Mouse (Mus musculus) MN1 (cell line): ENCODE data around the gene Msi2.
A peak's percentile ranks its signal among the peaks of the same experiment; 100 is the strongest.

ENCODE experiments used
- DNase-seq: peaks from one replicate; pipeline ENCODE4 v3.0.0-alpha.2; 2016; ENCODE audit warnings: low spot score

Msi2 gene

DNA sequence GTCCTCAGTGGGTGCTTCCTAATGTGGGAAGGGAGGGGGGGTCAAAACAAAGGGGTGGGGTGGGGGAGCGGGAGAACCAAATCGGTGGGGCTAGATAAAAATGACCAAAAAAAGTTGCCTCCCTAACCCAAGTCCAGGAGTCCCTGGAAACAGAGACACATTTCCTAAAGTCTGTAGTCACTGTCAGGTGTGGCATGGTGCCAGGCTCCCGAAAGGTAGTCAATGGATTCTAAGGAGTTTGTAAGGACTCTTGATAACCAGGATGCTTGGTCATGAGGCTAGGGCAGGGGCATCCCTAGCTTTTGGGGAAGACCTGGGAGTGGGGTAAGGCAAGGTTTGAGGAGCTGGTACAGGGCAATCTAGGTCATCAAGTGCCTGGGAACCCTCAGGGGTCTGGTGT, 354.1 kb downstream of the Msi2 start:
- no peak for DNase-seq

DNA sequence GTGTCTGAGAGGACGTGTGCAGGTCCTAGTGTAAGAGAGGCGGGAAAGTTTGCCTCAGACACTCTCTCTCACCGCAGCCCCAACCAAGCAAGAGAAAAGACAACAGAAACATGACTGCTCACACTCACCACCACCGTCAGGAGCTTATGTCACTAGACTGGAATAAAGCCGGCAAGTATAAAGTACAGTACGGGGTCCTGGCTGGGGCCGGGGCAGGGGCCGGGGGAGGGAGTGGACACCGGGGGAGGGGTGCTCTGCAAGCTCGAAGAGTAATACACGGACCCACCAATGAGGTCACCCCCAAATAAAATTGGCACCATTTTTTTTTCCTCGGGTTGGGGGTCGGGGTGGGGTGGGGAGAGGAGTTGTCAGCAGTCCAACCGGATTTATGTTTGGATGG, 354.8 kb downstream of the Msi2 start:
- no peak for DNase-seq

DNA sequence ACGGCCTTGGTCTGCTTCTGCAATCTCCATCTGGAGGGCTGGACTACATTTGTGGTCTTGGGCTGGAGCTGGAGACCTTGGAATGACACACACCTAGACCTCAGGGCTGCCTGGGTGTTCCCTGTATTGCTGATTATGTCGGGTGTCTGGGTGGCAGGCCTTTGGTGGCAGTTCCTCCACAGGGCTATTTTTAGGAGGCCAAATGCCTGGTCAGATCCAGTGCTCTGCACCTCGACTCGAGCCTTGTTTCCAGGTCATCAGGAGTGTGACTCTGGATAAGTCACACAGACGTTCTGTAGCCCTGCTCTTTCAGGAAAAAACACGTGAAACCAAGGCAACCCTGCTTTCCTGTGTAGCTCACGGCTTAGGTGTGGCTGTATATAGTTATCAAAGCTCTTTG, 358.6 kb downstream of the Msi2 start:
- DNase-seq = no peak

DNA sequence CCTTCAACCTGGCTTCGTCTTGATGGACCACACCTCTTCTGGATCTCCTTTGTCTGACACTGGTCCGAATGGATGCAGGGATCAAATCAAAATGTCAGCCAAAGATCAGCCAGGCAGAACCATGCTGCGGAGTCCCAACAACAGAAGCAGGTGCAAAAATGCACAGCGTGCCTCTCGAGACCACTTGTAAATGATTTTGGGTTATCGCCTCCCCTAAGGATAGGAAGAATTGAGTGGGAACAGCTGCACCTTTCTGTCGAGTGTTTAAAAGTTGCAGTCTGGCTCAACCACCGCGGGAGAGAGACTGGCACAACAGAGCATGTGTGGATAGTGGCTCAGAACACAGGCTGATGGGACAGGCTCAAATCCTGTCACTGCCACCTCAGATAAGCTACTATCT, 361.0 kb downstream of the Msi2 start:
- DNase-seq = no peak

DNA sequence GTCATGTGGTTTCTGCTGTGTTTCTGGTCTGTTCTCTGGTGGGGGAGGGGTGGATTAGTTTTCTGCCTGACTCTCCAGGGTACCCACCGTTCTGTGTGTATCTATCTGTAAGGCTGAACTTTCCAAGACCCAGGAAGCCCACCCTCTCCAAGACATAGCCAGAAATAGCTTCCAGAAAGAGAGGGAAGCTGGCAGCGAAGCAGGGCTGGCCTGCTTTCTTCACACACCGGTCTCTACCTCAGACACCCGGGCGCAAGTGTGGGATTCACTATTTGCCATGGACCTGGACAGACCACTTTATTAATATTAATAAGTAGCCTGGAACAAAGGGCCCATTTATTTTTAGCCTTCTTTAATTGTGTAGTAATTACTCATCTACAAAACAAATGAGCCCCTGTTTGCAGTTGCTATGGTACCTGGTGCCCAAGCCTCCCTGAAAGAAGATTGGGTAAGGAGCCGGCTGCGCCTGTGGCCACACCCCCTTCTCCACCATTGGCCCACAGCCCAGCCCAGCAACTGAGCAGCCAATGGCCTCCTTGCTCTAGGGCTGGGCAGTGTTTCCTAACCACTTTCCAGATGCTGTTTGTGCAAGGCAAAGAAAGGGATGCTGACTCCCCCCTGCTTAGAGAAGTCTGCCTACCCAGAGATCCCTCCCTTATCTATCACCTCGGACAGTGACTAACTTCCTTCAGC, 361.6 kb downstream of the Msi2 start:
- peak; percentile 86 for DNase-seq

DNA sequence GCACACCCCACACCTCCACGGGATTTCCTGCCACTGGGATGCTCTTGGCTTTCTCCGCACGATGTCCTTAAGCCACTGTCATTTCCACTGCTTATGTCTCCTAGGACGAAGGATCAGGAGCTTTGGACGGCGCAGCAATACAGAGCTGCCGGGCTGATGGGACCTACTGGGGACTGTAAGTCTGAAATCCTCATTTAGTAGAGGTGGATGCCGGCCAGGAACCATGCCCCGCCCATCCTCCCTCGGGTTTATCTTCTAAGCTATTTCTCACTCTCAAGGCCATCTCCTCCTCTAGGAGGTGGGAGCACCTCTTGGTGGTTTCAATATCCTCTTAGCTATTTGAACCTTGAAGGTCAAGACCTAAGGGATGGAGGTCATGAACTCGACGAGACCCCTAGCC, 362.3 kb downstream of the Msi2 start:
- DNase-seq = no peak

DNA sequence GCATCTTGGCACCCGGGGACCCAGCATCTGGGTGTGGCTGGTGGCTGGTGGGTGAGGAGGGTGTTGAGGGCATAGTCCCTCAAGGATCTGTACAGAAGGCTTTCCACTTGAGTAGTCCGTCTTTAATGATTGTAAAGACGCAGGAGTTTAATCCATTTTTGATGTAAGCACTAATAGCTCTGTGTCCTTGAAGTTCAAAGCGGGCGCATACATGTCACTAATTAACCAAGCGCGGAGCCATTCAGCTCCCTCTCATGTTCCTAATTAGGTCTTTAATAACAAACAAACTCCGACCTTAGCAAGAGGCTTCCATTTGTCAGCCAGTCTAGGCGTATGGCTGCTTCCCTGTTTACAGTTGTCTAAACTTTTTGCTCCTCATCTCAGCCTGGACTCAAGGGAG, 363.5 kb downstream of the Msi2 start:
- DNase-seq = no peak

DNA sequence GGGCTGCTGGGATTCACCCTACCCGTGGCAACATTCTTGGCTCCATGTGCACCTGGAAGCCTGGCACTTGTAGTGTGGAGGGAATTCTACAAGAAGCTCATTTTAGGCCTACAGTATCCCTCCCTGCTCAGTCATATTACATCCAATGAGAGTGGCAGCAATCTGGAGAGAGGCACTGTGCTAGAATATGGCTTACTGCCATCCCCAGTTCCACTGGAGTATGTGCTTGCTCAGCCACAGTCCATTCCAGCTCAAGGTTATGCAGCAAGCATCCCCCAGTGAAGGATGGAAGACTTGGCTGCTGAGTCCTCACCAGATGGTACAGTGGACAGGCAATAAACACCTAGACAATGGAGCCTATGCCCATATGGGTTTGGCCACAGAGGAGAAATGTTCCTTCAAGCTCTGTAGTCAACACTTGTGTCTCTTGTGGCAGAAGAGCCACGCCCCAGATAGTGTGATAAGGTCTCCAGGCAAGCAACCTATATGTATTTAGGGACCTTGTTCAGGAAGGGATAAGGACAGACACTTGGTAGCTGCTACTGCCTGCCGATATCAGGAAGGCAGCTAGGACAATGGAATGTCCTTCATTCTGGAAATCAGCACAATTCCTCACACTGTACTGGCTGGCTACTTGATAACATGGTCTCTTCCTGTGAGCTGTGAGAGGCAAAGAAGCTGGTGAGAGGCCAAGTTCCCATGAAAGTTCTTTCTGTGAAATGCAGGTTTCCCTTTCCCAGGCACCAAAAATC, 366.4 kb downstream of the Msi2 start:
- no peak for DNase-seq

DNA sequence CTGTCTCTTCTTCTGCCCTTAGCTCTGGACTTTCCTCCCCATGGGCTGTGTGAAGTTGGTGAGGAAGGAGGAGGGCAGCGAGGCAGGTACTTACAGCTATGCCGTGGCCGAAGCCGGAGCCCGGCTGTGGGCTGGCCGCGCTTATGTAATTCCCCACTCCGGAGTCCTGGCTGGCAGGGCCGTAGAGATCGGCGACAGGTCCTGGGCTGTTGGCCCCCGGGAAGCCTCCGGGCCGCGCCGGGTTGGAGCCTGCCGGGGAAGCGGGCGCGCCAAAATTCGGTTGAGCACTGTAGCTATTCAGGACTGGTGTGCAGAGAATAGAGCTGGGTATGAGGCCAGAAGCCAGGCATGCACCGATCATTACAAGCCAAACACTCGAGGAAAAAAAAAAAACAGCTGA, 369.6 kb downstream of the Msi2 start:
- DNase-seq = no peak

DNA sequence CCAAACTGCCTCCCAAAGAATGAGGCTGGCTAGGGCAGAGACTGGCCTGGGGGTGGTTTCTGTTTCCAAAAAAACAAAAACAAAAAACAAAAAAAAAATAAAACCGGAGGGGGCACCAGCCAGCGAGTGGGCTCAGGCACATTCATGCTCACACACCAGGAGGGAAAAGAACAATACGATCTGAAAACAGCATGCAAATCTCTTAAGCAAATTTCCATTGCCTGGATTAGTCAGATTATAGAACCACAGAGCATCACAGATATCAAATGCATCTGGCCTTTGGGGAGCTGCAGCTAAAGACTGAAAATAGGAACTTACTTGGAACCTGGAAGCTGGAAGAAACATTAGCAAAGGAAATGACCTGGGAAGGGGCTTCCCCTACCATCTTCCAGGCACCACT, 370.3 kb downstream of the Msi2 start:
- DNase-seq = no peak

DNA sequence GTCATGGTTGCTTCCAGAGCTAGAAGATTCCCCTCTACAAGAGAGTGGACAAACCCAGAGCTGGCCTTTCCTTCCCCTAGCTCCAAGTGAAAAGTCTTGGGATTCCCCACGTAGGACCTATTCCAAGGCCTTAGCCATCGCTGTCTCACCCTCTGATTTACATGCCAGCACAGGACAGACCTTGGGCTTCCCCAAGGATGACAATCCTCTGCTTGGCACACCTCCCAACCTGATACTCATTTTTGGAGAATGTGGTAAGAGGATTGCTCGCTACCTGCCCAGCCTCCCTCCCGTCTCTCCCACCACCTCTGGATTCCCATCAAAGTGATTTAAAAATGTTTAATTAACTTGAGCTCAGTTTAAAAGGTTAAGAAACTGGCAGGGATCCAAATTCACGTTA, 372.2 kb downstream of the Msi2 start:
- DNase-seq = no peak

DNA sequence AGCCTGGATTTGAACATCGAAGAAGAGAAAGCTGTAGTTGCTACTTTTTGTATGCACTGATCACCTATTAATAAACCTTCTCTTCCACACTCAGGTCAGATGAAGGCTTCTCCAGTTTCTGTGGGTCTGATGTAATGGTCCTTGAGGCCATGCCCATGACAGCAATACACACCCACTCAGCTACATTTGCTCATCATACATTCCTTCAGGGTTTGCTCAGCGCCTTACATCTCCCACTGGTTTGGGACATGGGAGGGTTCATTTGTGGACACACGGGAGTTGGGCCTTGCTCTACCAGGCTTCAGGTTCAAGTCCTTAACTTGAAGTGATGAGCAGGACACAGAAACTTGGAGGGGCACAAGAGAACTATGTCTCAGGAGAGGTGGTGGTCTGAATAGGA, 380.4 kb downstream of the Msi2 start:
- no peak for DNase-seq

DNA sequence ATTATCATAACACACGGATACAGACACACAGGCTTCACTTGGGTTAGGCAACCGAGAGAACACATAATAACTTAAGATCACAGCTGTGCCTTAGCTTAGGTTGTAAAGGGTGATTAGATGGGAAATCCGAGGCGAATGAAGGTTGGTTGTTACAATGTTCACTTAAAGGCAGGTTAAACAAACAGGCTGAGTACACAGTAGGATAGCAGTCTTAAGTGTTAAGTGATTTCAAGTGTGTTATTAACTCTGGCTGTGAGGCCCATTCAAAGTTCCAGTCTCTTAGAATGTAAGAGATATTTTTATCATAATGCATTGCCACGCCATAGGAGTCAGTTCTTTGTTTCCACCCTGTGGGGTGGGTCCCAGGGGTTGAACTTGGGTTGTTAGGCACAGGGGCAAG, 383.4 kb downstream of the Msi2 start:
- no peak for DNase-seq

DNA sequence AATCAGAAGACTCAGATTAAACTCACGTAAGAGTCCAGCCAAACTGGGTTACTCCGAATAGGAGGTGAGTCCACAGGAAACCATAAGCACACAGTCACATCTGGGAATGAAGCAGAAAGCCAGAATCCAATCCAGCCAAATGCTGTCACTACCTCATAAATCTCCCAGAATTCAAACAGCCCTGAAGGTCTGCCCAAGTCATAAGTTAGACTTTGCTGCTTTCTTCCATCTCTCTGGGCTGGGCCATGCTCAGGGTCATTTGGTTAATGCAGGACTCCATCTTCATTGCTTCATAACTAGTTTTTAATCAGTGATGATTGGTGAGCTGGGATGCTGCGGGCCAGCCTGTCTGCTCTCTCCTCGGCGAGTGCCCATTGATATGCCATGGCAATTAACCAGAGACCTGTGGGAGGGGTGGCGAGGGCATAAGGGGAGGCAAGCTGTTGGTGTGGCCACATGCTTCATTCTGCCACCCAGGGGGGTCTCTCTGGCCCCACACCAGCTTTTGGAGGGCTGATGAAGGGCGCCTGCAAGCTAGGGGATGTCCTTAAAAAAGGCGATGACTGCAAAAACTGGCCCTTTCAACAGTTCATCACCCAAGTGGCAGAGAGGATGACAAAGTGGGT, 385.9 kb downstream of the Msi2 start:
- peak; percentile 37 for DNase-seq

DNA sequence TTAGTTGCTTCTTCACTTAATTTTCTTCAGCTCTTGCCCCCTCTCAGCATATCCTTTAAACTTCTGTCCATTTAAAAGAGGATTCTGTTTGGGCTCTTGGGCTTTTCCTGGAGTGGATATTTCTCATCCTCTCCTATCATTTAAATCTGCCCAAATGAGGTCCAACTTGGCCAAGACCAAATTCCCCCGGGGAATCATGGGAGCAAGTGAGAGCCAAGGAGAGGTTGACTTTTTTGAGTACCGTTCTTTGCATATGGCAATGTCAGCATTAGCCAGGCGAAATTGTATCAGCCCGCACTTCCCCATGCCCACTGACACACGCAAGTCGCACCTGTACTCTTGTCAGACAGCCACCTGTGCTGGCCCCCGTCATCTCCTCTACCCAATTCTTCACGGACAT, 386.6 kb downstream of the Msi2 start:
- no peak for DNase-seq

DNA sequence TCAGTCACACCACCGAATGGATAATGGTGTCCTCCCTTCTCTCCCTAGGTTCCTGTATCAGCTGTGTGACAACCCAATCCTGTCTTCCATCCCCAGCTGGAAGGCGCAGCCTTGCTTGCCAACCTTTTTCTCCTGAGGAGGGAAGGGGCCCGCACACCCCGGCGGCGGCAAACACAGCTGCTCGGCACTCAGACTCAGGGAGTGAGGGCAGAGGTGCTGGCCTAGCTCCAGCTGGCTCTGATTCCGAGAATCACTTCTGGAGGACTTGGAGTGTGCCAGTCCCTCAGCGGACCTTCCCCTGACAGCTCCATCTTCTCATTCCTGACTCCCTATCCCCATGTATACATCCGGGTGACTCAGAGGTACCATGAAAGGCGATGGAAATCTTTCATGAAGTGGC, 387.5 kb downstream of the Msi2 start:
- peak; percentile 85 for DNase-seq

DNA sequence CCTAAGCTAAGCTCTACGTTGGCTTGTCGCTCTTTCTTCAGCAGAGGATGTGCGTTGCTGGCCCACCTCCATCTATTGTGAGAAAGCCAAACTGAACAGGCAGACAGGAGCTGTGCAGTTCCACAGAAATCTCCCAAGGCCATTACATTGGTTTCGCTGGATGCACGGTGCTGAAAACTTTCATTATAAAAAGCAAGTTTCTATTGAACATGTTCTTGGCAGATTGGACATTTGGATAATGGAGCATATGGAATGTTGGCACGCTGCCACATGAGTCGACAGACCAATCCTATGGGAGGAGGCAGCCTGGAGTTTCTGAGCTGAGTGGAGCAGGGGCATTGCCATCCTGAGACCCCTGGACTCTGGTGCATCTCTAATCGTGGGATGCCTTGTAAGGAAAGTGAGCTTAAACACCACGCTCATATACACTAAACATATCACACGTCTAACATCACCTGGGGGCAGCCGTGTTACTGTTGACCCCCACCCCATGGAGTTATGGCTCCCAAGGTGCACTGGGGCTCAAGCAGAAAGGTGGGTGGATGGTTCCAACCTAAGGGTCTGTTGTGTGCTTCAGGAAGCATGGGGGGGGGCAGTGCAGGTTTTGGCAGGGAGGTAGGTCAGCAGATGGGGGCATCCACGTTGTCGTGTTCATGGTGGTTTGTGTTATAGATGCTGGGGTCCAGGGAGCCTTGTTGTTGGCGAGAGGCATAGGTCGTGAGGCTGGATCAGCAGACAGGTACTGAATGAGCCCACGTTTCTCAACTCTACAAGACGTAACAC, 389.3 kb downstream of the Msi2 start:
- no peak for DNase-seq

DNA sequence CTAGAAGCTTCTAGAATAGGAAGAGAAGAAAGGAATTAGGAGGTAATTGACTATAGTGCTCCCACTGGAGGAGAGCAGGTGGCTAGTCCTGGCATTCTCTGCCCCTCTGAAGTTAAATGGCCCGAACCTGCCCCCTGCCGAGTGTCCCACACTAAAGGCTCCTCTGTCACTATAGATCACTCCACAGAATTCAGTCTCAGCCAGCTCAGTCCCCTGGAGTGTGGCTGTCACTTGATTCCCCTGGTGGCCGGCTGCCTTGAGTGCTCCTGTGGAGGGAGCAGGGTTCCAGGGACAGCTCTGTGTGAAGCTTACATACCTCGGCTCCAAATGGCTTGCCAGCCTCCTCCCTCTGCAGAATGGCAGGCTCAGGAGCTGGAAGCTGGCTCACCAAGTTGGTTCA, 391.3 kb downstream of the Msi2 start:
- no peak for DNase-seq

DNA sequence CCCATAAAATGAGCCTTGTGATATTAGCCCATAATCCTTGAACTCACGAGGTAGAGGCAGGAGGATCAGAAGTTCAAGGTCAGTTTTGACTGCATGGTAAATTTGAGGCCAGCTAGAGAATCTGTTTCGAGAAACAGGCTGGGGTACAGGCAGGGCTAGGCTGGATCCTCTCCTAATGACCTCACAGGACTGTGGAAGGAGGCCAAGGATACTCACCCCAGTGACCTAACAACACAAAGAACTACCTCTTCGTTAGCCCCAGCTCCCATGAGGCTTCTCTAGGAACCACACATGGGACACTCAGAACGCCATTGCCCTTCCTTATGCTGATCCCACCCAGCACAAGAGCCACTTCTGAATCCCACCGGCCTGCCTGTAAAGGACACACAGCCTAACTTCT, 399.5 kb downstream of the Msi2 start:
- DNase-seq = no peak

DNA sequence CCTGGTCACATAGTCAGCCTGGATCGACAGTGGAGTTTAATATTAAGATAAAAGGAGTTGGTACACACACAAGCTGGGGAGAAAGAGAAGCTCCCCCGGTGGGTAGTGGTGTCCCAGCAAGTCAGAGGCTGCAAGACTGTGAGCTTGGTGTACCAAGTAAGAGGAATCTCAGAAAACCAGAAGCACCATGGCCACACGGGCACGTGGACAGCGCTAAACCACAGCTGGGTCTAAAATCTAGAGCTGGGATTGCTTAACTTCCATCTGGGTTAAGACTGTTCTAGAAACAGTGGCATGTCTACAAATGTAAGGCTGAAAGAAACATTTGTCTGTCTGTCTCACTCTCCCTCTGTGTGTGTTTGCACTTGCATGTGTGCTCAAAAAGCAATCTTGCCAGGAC, 402.9 kb downstream of the Msi2 start:
- no peak for DNase-seq

DNA sequence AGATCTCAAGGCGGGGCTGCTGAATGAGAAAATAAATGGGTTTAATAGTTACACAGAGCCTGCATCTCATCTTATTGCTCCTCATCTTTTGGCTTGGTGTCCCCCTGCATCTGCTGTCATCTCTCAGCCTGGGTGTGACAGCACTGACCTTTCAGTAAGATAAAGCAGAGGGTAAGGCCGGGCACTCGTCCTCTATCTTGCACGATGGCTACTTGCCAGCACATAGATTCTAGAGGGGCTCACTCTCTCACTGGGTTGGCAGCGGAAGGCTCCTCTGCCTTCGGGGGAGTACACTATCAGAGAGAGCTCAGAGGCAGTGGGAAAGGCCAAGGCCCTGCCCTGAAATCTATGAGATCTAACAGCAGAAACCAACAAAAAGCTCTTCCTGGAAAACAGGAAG, 403.8 kb downstream of the Msi2 start:
- DNase-seq = no peak

DNA sequence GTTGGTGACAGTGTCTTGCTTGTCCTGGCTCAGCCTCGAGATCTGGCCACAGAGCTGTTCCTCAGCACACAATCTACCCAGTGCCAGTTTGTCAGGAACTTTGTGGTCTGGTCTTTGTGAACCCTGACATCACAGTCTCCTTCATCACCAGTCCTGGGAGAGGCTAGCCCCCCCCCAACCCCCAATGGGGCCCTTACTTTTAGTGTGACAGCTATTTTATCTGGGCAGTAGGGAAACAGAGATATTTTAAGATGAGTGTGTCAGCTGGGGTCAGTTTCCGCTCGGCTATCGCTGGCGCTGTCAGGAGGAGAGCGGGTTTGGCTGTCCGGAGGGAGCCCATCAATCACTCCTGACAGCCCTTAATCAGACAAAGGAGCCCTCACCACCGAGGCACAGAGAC, 404.8 kb downstream of the Msi2 start:
- no peak for DNase-seq

DNA sequence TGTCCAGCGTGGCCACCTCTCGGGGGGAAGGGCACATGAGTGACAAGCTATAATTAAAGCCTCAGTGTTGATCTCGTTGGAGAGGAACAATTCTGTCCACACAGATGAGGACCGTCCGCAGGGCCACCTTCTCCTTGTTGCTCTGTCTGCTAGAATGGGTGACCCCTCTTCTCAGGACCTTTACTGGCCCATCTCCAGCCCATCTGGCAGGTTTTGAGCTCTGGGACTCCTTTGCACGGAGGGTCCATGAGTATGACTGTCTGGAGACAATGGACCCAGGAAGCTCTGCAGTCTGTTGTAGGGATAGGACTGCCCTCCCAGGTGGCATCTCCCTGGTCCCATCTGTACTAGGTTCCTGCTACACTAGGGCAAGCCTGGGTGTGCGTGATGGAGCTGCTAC, 406.7 kb downstream of the Msi2 start:
- DNase-seq = no peak
